In the genomic region with DNA sequence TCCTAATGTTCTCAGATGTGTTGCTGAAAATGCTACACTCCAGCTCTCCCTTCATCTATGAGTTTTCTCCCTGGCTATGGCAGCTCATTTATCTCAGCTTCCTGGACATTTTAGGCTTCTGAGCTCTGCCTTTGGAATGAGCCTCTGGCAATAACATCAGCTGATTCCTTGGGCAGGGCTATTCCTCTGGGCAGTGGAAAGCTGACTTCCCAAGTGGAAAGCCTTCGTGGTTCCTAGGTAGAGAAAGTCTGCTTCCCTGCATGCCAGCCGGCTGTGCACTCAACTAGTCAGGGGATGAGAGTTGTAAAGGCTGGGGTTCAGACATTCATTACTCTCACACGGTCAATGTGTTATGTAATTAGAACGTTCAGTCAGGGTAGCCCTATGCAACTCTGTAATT, we compare ENCODE assay signal across 13 mouse cellular contexts. TPM values are rescaled to one million over a fixed set of nuclear protein-coding genes. Genes with fewer than 3 reads are reported as not detected.
DNase-seq lines count a peak whose midpoint lies in the region; ATAC-seq and TF ChIP-seq lines count a peak whose summit lies in the region.
"Had no signal": no experiment of that assay in that cellular context is flagged by ENCODE, and none has a peak within 500 bp of the region (broad histone marks: within the 10 kb centered on the region; RNA-seq: fewer than 3 reads in every experiment).

No protein-coding gene starts in this region.

- H3K36me3 ChIP-seq in heart, adult 2 months (ENCODE audit: control insufficient read depth, insufficient read depth, low read length): no peaks in the 10 kb centered on the region
- no peaks in the 10 kb centered on the region for H3K36me3 ChIP-seq in heart, embryonic 12.5 days
- no peaks in the 10 kb centered on the region for H3K36me3 ChIP-seq in lung, embryonic 15.5 days
- H3K36me3 ChIP-seq in forebrain, embryonic 16.5 days (ENCODE audit: control insufficient read depth, insufficient read depth): no peaks in the 10 kb centered on the region
- H3K36me3 ChIP-seq in thymus, adult 2 months (ENCODE audit: control insufficient read depth, insufficient read depth, low read length): no peaks in the 10 kb centered on the region
- H3K36me3 ChIP-seq: hindbrain, embryonic 12.5 days; intestine, embryonic 15.5 days had no signal

- no peaks in the 10 kb centered on the region for H3K79me2 ChIP-seq in heart, adult 2 months (replicated peaks; ENCODE audit: control insufficient read depth, insufficient read depth, low read length)

- TF ChIP-seq EP300 in heart, adult 2 months (IDR thresholded peaks at IDR 0.05; ENCODE audit: insufficient read depth, low read depth, low read length): no peak

- no peak overlapping the region for H3K4me2 ChIP-seq in heart, embryonic 12.5 days
- H3K4me2 ChIP-seq in lung, embryonic 15.5 days: no peak overlapping the region
- H3K4me2 ChIP-seq in forebrain, embryonic 16.5 days (ENCODE audit: low read length): no peak overlapping the region
- H3K4me2 ChIP-seq: hindbrain, embryonic 12.5 days; intestine, embryonic 15.5 days had no signal

- H3K4me3 ChIP-seq in heart, adult 2 months: no peak overlapping the region
- no peak overlapping the region for H3K4me3 ChIP-seq in heart, embryonic 12.5 days
- no peak overlapping the region for H3K4me3 ChIP-seq in lung, embryonic 15.5 days
- H3K4me3 ChIP-seq in forebrain, embryonic 16.5 days (replicated peaks; ENCODE audit: low read length): no peak overlapping the region
- no peak overlapping the region for H3K4me3 ChIP-seq in thymus, adult 2 months (ENCODE audit: control insufficient read depth, insufficient read depth, low read length)
- H3K4me3 ChIP-seq: hindbrain, embryonic 12.5 days; intestine, embryonic 15.5 days had no signal

- H3K9me3 ChIP-seq in heart, embryonic 12.5 days (replicated peaks): 0 out of 2 replicates have a peak, but pooled peaks cover 2% of the 10 kb centered on the region
- no peaks in the 10 kb centered on the region for H3K9me3 ChIP-seq in lung, embryonic 15.5 days
- no peaks in the 10 kb centered on the region for H3K9me3 ChIP-seq in forebrain, embryonic 16.5 days (ENCODE audit: control insufficient read depth, low read length)
- H3K9me3 ChIP-seq: hindbrain, embryonic 12.5 days; intestine, embryonic 15.5 days had no signal

- no peak for ATAC-seq in heart, embryonic 12.5 days (ENCODE audit: insufficient number of reproducible peaks, low FRiP score)
- peak; percentile 58; the same call in 1 of the 2 replicates for ATAC-seq in lung, embryonic 15.5 days (ENCODE audit: borderline replicate concordance, extremely low read depth, low FRiP score, low TSS enrichment)
- no peak for ATAC-seq in forebrain, embryonic 16.5 days
- ATAC-seq: intestine, embryonic 15.5 days had no signal

- WGBS in heart, adult 2 months: 40% methylated on average over 4 of the region's 4 CpGs
- WGBS in heart, embryonic 12.5 days: 63% methylated on average over 4 of the region's 4 CpGs
- WGBS in lung, embryonic 15.5 days: 39% methylated on average over 4 of the region's 4 CpGs
- WGBS in forebrain, embryonic 16.5 days: 76% methylated on average over 4 of the region's 4 CpGs
- WGBS in thymus, adult 2 months: 83% methylated on average over 4 of the region's 4 CpGs

- intact Hi-C loops in heart, adult 2 months (cut with DNase I): no loop called here

- H3K9ac ChIP-seq in heart, adult 2 months (ENCODE audit: low read depth, low read length): no peak overlapping the region
- H3K9ac ChIP-seq in heart, embryonic 12.5 days: no peak overlapping the region
- H3K9ac ChIP-seq in lung, embryonic 15.5 days: no peak overlapping the region
- no peak overlapping the region for H3K9ac ChIP-seq in forebrain, embryonic 16.5 days (replicated peaks; ENCODE audit: low read depth, low read length)
- H3K9ac ChIP-seq: hindbrain, embryonic 12.5 days; intestine, embryonic 15.5 days had no signal

- TF ChIP-seq CTCF in heart, adult 2 months (IDR thresholded peaks at IDR 0.05): no peak
- TF ChIP-seq CTCF in thymus, adult 2 months (IDR thresholded peaks at IDR 0.05; ENCODE audit: borderline replicate concordance, control insufficient read depth, extremely low read depth, insufficient read depth, low read length, poor library complexity): no peak

- H3K27me3 ChIP-seq in heart, adult 2 months (ENCODE audit: control insufficient read depth, insufficient read depth, low read length): no peaks in the 10 kb centered on the region
- no peaks in the 10 kb centered on the region for H3K27me3 ChIP-seq in heart, embryonic 12.5 days (replicated peaks)
- no peaks in the 10 kb centered on the region for H3K27me3 ChIP-seq in lung, embryonic 15.5 days
- no peaks in the 10 kb centered on the region for H3K27me3 ChIP-seq in forebrain, embryonic 16.5 days (replicated peaks; ENCODE audit: control insufficient read depth, insufficient read depth, low read length)
- H3K27me3 ChIP-seq in thymus, adult 2 months (ENCODE audit: control insufficient read depth, insufficient read depth, low read length): no peaks in the 10 kb centered on the region
- H3K27me3 ChIP-seq: hindbrain, embryonic 12.5 days; intestine, embryonic 15.5 days had no signal

- peaks cover 4% of the 10 kb centered on the region for H3K4me1 ChIP-seq in heart, adult 2 months (ENCODE audit: control insufficient read depth, insufficient read depth, low read length)
- peaks cover 13% of the 10 kb centered on the region for H3K4me1 ChIP-seq in heart, embryonic 12.5 days (replicated peaks)
- peaks cover 11% of the 10 kb centered on the region for H3K4me1 ChIP-seq in lung, embryonic 15.5 days
- H3K4me1 ChIP-seq in forebrain, embryonic 16.5 days (replicated peaks; ENCODE audit: control insufficient read depth, insufficient read depth, low read length): no peaks in the 10 kb centered on the region
- no peaks in the 10 kb centered on the region for H3K4me1 ChIP-seq in thymus, adult 2 months (replicated peaks; ENCODE audit: control insufficient read depth, insufficient read depth, low read length)
- H3K4me1 ChIP-seq: hindbrain, embryonic 12.5 days; intestine, embryonic 15.5 days had no signal

- no peak for TF ChIP-seq POLR2A in heart, adult 2 months (IDR thresholded peaks at IDR 0.05; ENCODE audit: insufficient read depth, low read depth, low read length)
- TF ChIP-seq POLR2A in thymus, adult 2 months (IDR thresholded peaks at IDR 0.05; ENCODE audit: control insufficient read depth, extremely low read depth, insufficient read depth, low read length, poor library complexity): no peak

- DNase-seq in heart, adult 2 months: peak; percentile 31
- DNase-seq in Muller cell, postnatal 12 days (ENCODE audit: inconsistent ontology term): peak; percentile 45
- DNase-seq in kidney, adult 8-10 months: peak; percentile 42 to 48
- no peak for DNase-seq in cerebellum, adult 11-12 months
- DNase-seq in thymus, adult 2 months: no peak
- DNase-seq: cerebellum, postnatal 36 days; midbrain, embryonic 14.5 days had no signal

- peak overlapping the region; percentile 43 for H3K27ac ChIP-seq in heart, adult 2 months
- no peak overlapping the region for H3K27ac ChIP-seq in heart, embryonic 12.5 days (ENCODE audit: poor library complexity, severe bottlenecking)
- H3K27ac ChIP-seq in lung, embryonic 15.5 days: peak overlapping the region; percentile 81
- H3K27ac ChIP-seq in forebrain, embryonic 16.5 days (ENCODE audit: low read length): no peak overlapping the region
- H3K27ac ChIP-seq in thymus, adult 2 months (ENCODE audit: control insufficient read depth, insufficient read depth, low read length): no peak overlapping the region
- H3K27ac ChIP-seq: hindbrain, embryonic 12.5 days; intestine, embryonic 15.5 days had no signal

RNA-seq across cellular contexts. Expression of a gene that starts 8.3 kb away (rescaled TPM):
- 1 to 10 TPM; 3.7 to 5.0 TPM for total RNA-seq in heart, adult 2 months (2021)
- 2.2 and 3.1 TPM in 2 replicates for polyA plus RNA-seq in heart, adult 2 months (2012; rRNA removed)
- 0.33 and 0.49 TPM in 2 replicates for polyA plus RNA-seq in heart, embryonic 12.5 days (2016; fragmentation: Nextera tagmentation; extraction: Ambion mirVana)
- polyA plus RNA-seq in lung, embryonic 15.5 days (2015; fragmentation: Nextera tagmentation; extraction: Ambion mirVana): 11.3 and 12.7 TPM in 2 replicates
- polyA plus RNA-seq in forebrain, embryonic 16.5 days (2015; fragmentation: Nextera tagmentation; extraction: Ambion mirVana): 0.25 and 0.29 TPM in 2 replicates
- polyA plus RNA-seq in thymus, adult 2 months (2012; rRNA removed): 0.08 and 0.23 TPM in 2 replicates

RNA-seq across cellular contexts. Expression of a gene that starts 8.4 kb away (rescaled TPM):
- total RNA-seq in heart, adult 2 months (2021): 1 to 10 TPM; 1.3 to 1.8 TPM
- 3.3 TPM in 2 replicates for polyA plus RNA-seq in heart, adult 2 months (2012; rRNA removed)
- polyA plus RNA-seq in heart, embryonic 12.5 days (2016; fragmentation: Nextera tagmentation; extraction: Ambion mirVana): 0.54 and 0.60 TPM in 2 replicates
- polyA plus RNA-seq in lung, embryonic 15.5 days (2015; fragmentation: Nextera tagmentation; extraction: Ambion mirVana): 4.3 and 5.4 TPM in 2 replicates
- polyA plus RNA-seq in forebrain, embryonic 16.5 days (2015; fragmentation: Nextera tagmentation; extraction: Ambion mirVana): 0.24 and 0.51 TPM in 2 replicates
- 0.08 and 0.16 TPM in 2 replicates for polyA plus RNA-seq in thymus, adult 2 months (2012; rRNA removed)
- total RNA-seq: megakaryocyte progenitor cell, adult 5-6 weeks had no signal

Comparison
In these comparisons a context has a peak if more than half of its experiments do, and no peak if none do; other contexts are left out.
1. H3K27ac ChIP-seq: peak in heart, adult 2 months (single experiment) and lung, embryonic 15.5 days (single experiment); none in heart, embryonic 12.5 days (single experiment), forebrain, embryonic 16.5 days (single experiment) and thymus, adult 2 months (single experiment).
2. DNase-seq: peak in heart, adult 2 months (2 of 2), Muller cell, postnatal 12 days (single experiment) and kidney, adult 8-10 months (2 of 2); none in cerebellum, adult 11-12 months (single experiment) and thymus, adult 2 months (single experiment).